Mouse (Mus musculus) erythroblast, adult 5-6 weeks (primary cell): ENCODE results near the gene Sspn. TPM values are rescaled to one million over a fixed set of nuclear protein-coding genes. Genes with fewer than 3 reads are reported as not detected.

Experiments used
- ATAC-seq: replicated peaks from 2 replicates; pipeline ENCODE4 v1.8.0; 2016; ENCODE audit warnings: moderate number of reproducible peaks, mild to moderate bottlenecking, moderate TSS enrichment, inconsistent platforms; ENCODE audit not compliant: poor library complexity, low FRiP score, severe bottlenecking
- total RNA-seq, 2 experiments: library from RNA; stranded (forward) in 1 of 2; stranded (reverse) in 1 of 2; fragments of 150-400 nt in 1 of 2; fragments of 200-764, 138-1000 nt in 1 of 2; gene quantifications; 2 replicates each; pipeline versions ENCODE4 v1.2.3 to v1.2.4; 2015 to 2017; ENCODE audit warnings: low replicate concordance in 2 of 2

Gene Sspn
- total RNA-seq (2015; ENCODE audit: low replicate concordance), result 0.63 TPM in 1 of 2 replicates, not detected in the other
- total RNA-seq (2017; ENCODE audit: low replicate concordance), result 0.14 TPM in 1 of 2 replicates, not detected in the other

DNA sequence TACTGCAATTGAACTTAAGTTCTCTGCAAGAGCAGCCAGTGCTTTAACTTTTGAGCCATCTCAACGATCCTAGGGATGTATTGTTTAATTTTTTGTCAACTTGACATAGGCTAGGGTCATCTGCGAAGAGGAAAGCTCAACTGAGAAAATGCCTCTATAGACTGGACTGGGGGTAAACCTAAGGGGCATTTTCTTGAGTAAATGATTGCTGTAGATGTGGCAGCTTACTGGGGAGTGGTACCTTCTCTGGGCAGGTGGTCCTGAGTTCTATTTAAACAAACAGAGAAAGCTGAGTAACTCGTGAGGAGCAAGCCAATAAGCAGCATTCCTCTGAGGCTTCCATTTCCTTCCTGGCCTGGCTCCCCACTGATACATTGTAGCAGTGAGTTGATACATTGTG is at the start of gene Sspn:
Gene Sspn, plus strand, starts transcription at position 301 of the 400 bp plus-strand sequence.
- ATAC-seq, result no peak

DNA sequence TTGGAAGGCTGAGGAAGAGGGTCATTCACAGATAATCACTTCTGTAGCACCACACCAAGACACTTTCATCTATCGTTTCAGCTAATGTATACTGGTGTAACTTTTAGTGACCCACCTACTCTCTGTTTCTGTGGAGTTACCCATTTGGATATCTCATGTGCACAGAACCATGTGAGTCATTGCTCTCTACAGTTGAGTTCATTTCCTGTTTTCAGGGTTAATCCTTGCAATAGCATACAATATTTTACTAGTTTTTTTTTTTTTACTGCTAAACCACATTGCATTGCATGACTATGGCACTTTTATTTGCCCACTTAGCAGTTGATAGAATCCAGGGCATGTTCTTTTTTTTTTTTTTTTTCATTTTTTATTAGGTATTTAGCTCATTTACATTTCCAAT is 48.4 kb upstream of the Sspn start:
- no peak for ATAC-seq

DNA sequence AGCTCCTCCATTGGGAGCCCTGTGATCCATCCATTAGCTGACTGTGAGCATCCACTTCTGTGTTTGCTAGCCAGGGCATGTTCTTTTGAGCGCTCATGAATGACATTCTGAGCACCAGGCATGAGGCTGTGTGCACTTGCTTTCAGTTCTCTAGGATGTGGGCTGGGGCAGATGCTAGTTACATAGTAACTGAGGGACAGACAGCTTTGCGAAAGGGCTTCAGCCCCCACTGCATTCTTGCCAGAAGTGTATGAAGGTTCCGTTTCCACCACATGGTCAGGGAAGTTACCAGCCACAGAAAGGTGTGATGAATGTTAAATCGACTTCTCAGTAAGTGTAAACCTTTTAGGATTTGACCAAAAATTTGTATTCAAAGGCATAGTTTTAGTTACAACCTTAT is 47.8 kb upstream of the Sspn start:
- ATAC-seq, result no peak

DNA sequence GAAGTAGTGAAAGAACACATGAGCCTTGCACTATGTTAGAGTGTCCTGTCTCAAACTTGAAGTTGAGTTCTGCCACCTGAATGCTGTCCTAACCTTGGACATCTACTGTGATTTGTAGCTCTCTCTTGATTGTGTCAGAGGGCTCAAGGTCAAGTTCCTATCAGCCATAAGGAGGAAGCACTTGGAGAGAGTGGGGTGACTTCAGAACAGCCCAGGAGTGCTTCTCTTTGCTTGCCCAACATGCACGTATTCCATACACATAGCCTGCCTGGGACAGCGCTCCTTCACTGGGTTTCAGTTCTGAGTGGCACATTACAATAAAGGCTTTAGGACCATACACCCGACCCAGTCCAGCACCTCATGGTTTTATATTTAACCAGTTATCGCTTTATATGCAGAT is 46.4 kb upstream of the Sspn start:
- no peak for ATAC-seq

DNA sequence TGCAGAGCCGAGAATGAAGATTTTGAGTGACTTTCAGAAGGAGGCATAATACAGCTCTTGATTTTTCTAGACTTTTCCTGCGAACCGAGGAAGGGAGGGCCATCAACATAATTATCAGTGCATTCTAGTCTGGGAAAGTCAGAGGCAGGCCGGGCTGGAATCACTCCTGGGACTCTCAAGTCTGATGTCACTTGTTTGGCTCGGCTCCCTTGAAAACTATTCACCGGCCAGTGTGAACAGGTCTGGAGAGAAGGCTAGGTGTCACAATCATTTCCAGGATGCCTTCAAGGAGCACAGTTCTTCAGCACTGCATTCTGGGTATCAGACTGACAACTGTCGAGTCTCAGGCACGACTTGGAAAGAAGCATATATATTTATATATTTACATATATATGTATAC is 45.2 kb upstream of the Sspn start:
- no peak for ATAC-seq

DNA sequence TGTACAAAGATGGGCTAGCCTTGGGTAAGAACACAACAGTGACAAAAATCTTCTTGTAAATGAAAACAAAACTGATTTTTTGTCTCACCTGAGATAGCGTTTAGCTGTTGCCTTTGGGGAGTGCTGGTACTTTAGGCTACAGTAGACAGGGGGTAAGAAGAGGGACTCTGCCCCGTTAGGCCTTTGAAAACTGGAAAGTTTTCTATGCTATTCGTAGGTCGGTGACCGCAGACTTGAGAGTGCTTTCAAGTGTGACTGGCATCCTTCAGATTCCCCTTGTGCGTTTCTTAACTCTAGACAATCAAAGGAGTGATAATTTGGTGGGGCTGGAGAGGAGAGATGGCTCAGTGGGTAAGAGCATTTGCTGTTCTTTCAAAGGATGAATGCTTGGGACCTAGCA is 43.7 kb upstream of the Sspn start:
- no peak for ATAC-seq

DNA sequence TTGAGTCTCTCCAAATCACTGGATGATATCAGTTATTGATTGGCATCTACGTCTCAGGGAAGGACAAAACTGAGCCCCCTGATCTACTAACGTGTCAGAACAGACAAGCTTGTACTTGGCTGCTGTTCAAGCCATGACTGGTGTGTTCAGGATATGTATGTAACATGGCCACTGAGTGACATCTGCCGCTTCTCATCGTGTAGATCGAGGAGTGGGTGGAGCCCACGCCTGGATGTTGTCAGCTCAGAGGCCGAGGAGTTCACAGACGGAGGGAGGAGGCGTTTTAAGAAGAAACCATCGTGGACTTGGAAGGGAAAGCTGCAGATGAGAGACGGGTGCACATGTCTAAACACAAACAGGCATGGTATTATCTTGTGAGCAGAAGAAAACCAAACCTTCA is 39.5 kb upstream of the Sspn start:
- ATAC-seq, result no peak

DNA sequence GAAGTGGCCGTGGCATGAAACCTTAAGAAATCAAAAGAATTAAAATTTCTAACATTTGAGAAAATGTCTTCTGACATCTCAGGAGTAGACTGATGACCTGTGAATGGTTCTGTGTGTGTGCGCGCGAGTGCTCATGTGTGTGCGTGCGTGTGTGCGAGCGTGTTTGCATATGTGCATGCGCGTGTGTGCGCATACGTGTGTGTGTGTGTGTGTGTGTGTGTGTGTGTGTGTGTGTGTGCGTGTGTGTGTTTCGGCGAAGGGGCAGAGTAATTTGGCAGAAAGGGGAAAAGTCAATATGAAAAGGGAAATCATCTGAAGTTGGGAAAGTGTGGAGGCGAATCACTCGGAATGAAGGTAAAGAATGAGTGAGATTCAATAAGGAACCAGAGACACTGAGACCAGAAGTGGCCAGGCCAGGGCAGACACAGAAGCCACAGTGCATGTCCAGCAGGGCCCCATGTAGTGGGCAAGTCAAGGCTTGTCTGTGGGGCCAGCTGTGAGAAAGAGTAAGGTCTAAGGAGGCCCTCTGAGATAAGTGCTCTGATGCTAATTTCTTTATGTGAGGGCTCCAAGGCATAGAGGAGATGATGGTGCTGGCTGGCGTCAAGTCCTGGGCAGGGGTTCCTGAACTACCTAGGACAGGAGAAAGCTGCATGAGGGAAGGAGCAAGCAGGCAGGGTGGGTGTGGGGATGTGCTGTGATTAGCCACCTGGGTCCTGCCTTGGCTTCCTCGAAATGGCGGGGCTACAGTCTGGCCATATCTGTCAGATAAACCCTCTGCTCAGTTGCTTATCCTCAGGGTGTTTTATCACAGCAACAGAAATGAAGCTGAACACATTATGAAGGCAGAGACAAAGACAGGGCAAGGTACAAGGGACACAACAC is 38.8 kb upstream of the Sspn start:
- ATAC-seq, result no peak

DNA sequence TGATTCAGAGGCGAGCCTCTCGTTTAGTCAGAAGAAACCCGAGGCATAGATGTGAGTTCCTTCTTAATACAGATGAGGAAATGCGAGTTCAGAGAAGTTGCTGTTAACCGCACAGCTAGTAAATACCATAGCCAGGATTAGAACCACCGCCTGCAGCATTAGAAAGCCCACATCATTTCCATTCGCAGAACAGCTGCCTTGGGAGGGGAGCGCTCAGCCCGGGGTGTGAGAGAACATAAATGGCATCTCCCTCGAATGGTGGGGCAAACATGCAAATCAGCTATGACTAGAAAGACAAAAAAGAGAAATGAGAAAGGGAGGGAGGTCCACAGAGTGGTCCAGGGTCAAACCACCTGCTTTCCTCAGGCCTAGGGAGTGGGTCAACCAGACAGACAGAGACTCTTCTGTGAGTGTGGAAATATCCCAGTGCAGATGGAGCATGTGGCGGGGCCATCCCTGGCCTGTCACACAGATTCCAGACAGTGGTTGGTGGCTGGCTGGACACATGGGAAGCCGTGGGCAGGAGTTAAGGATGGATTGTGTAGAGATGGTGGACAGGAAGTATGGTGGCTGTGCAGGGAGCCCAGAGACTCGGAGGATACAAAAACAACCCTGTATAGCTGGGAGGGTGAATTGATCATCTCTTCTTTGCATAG is 37.9 kb upstream of the Sspn start:
- no peak for ATAC-seq

DNA sequence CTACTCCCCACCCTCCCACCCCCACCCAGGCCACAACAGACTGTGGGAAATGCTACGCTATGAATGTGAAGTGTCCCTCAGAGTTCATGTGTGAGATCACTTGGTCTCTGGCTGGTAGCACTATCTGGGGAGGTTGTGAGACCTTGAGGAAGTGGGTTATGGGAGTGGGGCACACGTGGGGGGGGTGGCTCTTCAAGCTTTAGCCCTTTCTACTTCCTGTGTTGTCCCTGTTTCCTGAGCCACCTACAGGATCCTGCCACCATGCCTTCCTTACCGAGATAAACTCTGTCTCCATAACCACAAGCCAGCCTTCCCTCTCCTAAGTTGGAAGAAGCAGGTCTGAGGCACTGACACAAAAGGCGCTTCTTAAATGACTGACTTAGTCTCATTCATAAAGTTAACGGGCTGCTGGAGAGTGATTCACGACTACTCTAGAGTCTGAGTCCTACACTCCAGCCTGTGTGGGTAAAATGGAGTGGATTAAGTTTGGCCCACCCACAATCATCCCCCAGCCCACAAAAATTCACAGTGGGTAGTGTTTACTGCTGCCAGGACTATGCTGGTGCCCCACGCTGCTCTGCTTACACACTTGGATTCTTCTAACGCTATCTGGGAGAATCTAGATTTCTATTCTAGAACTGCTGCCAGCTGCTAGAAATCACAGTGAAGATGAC is 36.6 kb upstream of the Sspn start:
- no peak for ATAC-seq

DNA sequence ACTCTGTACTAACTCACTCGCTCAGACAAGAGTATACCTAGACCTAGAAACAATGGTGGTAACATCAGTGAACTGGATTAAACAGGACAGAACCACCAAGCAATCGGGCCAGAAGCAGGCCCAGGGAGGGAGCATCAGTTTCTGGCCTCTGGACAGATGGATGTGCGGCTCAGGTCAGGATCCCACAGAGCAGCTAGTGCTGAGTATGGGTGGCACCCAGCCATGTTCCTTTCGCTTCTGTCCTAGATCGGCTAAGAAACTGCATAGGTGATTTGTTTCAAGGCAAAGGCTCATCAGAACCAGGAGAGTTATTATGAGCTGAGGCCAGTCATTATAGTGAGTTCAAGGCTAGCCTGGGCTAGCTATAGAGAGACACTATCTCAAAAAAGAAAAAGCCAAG is 27.3 kb upstream of the Sspn start:
- ATAC-seq, result no peak

DNA sequence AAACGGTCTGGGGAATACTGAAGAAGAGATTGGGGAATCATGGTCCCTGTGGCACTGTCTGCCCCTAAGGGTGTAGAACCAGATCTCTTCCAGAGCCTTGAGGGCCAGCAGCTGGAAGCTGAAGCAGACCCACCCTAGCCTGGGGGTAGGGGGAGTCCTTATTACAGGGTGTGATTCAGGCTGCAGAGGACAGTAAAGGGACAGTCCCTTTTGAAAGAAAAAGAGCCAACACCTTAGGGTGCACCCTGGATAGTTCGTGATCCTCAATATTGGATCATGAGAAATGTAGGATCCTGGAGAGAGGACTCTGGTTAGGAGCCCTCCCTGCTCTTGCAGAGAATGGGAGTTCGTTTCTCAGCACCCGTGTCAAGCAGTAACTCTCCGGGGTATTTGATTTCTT is 26.8 kb upstream of the Sspn start:
- no peak for ATAC-seq

DNA sequence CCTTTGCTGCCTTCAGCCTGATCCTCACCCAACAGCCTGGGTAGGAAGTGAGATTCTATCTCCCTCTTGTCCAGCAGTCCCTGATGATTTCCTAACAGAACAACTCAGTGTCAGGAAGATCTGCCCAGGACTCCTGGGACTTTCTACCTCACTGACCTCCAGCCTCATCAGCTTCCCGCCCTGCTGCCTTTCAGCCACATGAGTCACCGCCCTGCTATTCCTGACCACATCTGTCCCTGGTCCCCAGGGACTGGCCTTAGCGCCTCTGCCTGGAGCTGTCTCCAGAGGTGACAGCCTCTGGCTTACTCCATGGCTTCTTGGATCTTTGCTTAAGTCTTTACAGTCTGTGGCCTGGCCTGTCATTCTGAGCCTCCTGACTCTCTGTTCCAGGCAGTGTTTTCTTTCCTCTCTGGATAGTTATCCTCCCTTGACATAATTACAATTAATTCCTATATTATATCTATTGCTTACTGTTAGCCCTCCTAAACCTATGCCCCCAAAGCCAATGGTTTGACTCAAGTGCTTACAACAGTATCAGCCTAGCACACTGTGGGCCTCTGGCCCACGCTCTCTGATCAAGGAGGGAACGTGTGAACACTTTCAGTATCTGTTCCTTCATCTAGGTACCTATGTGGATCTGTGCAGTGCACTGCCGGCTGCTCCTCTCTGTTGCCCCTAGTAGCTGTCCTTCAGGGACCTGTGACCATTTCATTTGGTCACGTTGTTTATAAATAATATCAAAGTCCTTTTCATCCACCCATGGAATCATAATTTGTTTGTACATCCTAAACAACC is 25.1 kb upstream of the Sspn start:
- no peak for ATAC-seq

DNA sequence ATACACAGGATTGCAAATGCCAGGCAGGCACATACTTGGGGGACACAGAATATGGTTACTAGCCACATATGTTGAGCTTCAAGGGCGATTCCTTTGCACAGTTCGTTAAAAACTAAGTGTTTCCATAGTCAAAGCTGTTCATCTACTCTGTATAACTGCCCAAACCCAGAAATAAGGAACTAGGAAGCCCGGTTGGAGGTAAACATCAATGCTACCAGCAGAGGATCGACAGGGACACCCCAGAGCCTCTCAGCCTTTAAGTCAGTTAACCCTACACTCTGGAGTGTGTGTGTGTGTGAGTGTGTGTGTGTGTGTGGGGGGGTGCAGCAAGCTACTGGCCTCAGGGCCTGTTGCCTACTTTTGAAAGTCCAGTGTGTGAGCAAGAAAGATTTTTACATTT is 21.5 kb upstream of the Sspn start:
- ATAC-seq, result no peak

DNA sequence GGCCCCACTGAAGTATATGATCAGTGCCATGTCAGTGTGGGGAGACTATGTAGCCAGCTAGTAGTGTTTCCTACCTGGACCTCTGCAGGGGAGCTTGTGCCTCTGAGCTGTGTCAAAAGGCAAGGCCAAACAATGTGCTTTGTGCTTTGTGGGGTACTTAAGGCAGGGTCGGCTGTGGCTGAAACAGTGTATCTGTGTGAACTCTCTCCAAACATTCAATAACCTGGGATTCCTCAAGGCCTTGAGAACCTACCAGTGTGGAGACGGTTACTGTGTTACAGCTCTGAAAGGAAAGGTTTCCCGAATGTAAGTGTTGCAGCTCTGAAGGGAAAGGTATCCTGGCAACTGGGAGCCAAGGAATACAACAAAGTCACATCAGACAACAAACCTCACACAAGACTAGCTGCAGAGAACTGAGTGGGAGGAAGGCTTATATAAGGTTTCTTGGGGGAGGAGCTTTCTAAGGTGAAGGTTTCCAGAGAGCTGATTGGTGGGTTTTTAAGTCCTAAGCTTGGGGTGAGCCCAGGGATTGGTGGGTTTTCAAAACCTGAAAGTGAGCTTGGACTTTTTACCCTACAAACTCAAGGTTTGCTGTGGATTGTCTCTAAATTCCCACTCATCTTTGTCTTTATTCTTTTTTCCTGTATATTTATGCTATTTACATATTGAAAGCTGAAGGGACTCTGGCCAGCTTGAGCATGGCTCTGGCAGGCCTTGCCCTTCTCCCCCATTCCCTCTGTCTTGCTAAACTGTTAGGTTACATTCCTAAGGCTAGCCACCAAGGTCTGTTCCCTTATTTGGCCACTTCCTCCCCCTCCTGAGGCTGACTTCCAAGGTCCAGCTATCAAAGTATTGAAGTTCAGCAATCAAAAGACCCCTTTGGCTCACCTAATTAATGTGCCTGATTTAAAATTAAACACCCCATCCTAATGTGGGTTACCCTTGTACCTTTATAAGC is 20.7 kb upstream of the Sspn start:
- no peak for ATAC-seq

DNA sequence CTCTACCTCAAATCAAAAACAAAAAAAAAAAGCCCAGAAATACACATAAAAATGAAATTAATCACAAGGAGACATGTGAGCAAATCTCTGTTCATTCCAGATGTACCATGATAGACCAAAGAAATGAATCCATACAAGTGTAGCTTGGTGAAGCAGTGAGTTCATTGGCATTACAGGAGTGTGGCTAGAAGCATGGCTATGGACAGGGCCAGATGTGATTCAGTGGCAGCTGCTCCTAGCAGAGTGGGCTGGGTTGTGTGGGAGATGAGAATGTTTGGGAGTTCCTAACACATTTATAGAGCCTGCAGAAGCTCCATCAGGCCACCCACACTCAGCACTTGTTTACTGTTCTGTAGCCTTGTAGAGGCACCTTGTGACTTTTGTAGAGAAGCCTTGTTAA is 19.2 kb upstream of the Sspn start:
- no peak for ATAC-seq

DNA sequence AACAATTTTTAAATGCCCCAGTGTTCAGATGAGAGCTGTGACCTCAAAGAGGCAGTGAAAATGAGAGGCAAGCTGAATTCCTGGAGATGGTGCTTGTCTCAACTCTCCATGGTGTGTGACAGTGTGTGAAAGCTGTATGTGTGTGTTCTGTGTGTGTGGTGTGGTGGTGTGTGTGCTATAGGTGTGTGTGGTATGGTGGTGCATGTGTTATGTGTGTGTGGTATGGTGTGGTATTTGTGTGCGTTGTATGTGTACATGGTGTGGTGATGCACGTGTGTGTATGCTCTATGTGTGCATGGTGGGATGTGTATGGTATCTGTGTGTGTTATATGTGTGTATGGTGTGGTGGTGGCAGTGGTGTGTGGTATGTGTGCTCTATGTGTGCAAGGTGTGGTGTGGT is 16.0 kb upstream of the Sspn start:
- ATAC-seq, result no peak

DNA sequence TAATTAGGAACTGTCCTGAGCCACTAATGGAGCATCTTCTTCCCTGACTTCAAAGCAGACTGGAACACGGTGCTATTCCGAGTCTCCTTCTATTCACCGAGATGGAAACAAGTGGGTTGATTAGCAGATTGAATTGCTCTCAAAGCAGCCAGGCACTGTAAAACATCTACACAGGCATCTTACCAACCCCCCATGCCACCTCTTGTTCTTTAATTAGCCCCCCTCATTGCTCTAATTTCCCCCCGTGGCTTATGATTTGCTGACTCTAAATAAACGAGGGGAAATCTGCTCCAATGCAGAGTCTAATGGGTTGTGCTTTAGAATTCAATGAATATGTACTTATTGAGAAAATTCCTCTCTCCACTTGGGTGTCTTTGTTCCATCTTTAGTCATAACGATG is 15.0 kb upstream of the Sspn start:
- no peak for ATAC-seq

DNA sequence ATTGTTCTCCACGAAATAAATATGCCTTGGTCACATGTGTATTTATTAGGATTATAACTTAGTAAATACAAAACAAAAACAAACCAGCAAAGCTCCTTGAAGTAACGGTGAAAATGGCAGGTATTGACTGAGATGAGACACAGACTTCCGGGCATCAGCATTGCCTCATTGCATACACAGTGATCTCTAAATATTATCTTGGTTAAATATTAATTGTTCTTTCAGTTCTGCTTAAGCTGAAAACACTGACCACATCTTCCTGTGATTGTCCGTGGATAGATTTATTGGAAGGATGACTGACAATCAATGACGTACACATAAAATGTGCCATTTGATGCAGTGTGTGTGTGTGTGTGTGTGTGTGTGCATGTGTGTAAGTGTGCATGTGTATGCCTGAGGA is 13.2 kb upstream of the Sspn start:
- ATAC-seq, result no peak
